Comparison of ENCODE assay signal across 8 mouse cellular contexts in genomic region chr4:126428682-126429346, GRCm38 (mm10). TPM values are rescaled to one million over a fixed set of nuclear protein-coding genes. Genes with fewer than 3 reads are reported as not detected.
A peak's percentile ranks its signal among the peaks of the same experiment; 100 is the strongest.
DNase-seq lines count a peak whose midpoint lies in the region; ATAC-seq and TF ChIP-seq lines count a peak whose summit lies in the region.

No protein-coding gene starts in this region.

- peaks cover 54% of the 10 kb centered on the region for H3K79me2 ChIP-seq in macrophage (ENCODE audit: inconsistent target)

- peak overlapping the region; percentile 97 for H3K4me2 ChIP-seq in heart, embryonic 16.5 days (ENCODE audit: low read depth, low read length)

- WGBS in heart, embryonic 16.5 days = 1% methylated on average over 24 of the region's 24 CpGs
- 1% methylated on average over 24 of the region's 24 CpGs for WGBS in macrophage (ENCODE audit: missing documents)

- no peaks in the 10 kb centered on the region for H3K9me3 ChIP-seq in heart, embryonic 16.5 days (replicated peaks; ENCODE audit: control insufficient read depth, low read length)

- no peak for DNase-seq in left cerebral cortex, adult 2 months (ENCODE audit: extremely low spot score in 1 of 2, low spot score in 2 of 2)
- DNase-seq in left cerebral cortex, postnatal 14 days (ENCODE audit: low spot score in 2 of 2) = no peak
- peak; percentile 22 for DNase-seq in c-Kit-positive CD71-positive TER-119-positive erythroid progenitor cells, embryonic 14.5 days (ENCODE audit: low spot score)
- DNase-seq in frontal cortex, postnatal 36 days (ENCODE audit: low spot score in 2 of 2) = no peak
- DNase-seq in frontal cortex, postnatal 14 days (ENCODE audit: low spot score in 2 of 2) = no peak
- no peak for DNase-seq in urinary bladder, adult 18-20 months (ENCODE audit: low spot score in 2 of 2)

- H3K9ac ChIP-seq in heart, embryonic 16.5 days (ENCODE audit: low read length) = peak overlapping the region; percentile 93

- TF ChIP-seq CTCF in left cerebral cortex, adult 2 months (IDR thresholded peaks at IDR 0.05) = no peak

- H3K4me1 ChIP-seq in heart, embryonic 16.5 days (ENCODE audit: control insufficient read depth, insufficient read depth, low read length) = peaks cover 9% of the 10 kb centered on the region

- ATAC-seq in heart, embryonic 16.5 days (replicated peaks; ENCODE audit: extremely low read depth, insufficient read depth, low FRiP score) = peak; percentile 38; the same call in 1 of the 2 replicates

- intact Hi-C loops in left cerebral cortex, adult 2 months (cut with DNase I) = loop anchor here (1.0 kb wide), 1 partner anchor 39 kb away; the partner anchor contains the start of gene Ago1
- intact Hi-C loops in left cerebral cortex, postnatal 14 days (cut with DNase I) = no loop called here

- no peaks in the 10 kb centered on the region for H3K27me3 ChIP-seq in heart, embryonic 16.5 days (ENCODE audit: control insufficient read depth, insufficient read depth, low read length)

- peak overlapping the region; percentile 93 for H3K27ac ChIP-seq in left cerebral cortex, adult 2 months
- H3K27ac ChIP-seq in heart, embryonic 16.5 days (ENCODE audit: low read length) = peak overlapping the region; percentile 91
- peak overlapping the region; percentile 90 for H3K27ac ChIP-seq in macrophage

- no peaks in the 10 kb centered on the region for H3K36me3 ChIP-seq in heart, embryonic 16.5 days (ENCODE audit: control insufficient read depth, insufficient read depth)
- no peaks in the 10 kb centered on the region for H3K36me3 ChIP-seq in macrophage (ENCODE audit: inconsistent target)

- H3K4me3 ChIP-seq in left cerebral cortex, adult 2 months = peak overlapping the region; percentile 98
- H3K4me3 ChIP-seq in heart, embryonic 16.5 days (ENCODE audit: low read length) = peak overlapping the region; percentile 98
- peak overlapping the region; percentile 100 for H3K4me3 ChIP-seq in macrophage (ENCODE audit: inconsistent target)

RNA-seq across cellular contexts. Expression of gene Ago3, which starts 0.5 kb away (rescaled TPM):
- 10 to 100 TPM; 33.6 to 45.8 TPM for total RNA-seq in left cerebral cortex, adult 2 months (2021)
- total RNA-seq in left cerebral cortex, postnatal 14 days (2021) = 10 to 100 TPM; 27.9 to 33.5 TPM
- 11.4 and 13.4 TPM in 2 replicates for polyA plus RNA-seq in heart, embryonic 16.5 days (2015; fragmentation: Nextera tagmentation; extraction: Ambion mirVana)
- total RNA-seq in macrophage (2018; cell fraction: chromatin; rRNA removed) = 100 to 1,000 TPM in 25 of 26 experiments, 10 to 100 TPM in 1; 99.3 to 401 (median 134) TPM
- total RNA-seq in macrophage (2018; cell fraction: cytosol; rRNA removed) = 10 to 100 TPM in 24 of 26 experiments, 1 to 10 TPM in 2; 8.6 to 37.0 (median 20.0) TPM
- 100 to 1,000 TPM in 13 of 26 experiments, 10 to 100 TPM in 13; 55.4 to 284 (median 101) TPM for total RNA-seq in macrophage (2018; cell fraction: nucleus; rRNA removed)
- 9.3 to 11.7 TPM (median 9.4 TPM) in 3 replicates for polyA plus RNA-seq in macrophage (2018)

RNA-seq across cellular contexts. Expression of gene Ago1, which starts 39.6 kb away (rescaled TPM):
- 10 to 100 TPM; 47.2 to 52.2 TPM for total RNA-seq in left cerebral cortex, adult 2 months (2021)
- 10 to 100 TPM; 49.4 to 52.1 TPM for total RNA-seq in left cerebral cortex, postnatal 14 days (2021)
- polyA plus RNA-seq in heart, embryonic 16.5 days (2015; fragmentation: Nextera tagmentation; extraction: Ambion mirVana) = 2.1 and 2.3 TPM in 2 replicates
- total RNA-seq in macrophage (2018; cell fraction: chromatin; rRNA removed) = 10 to 100 TPM; 16.2 to 79.8 (median 40.8) TPM
- total RNA-seq in macrophage (2018; cell fraction: cytosol; rRNA removed) = 10 to 100 TPM; 21.3 to 35.5 (median 30.3) TPM
- total RNA-seq in macrophage (2018; cell fraction: nucleus; rRNA removed) = 10 to 100 TPM; 19.9 to 53.9 (median 31.0) TPM
- 20.9 to 22.7 TPM (median 22.2 TPM) in 3 replicates for polyA plus RNA-seq in macrophage (2018)
